Mouse (Mus musculus): Measurements from ENCODE around the gene Sbpl.
"Not testable (repeated sequence)": the region's sequence is repeated elsewhere in the genome, so short reads cannot be mapped to it uniquely, and the experiment has no call there.

The Sbpl gene

GRCm38 (mm10) chr17:23961573-23962122, 6.6 kb upstream of the Sbpl start:
- no peak for DNase-seq (ENCODE audit: low read depth, low spot score)

GRCm38 (mm10) chr17:23960084-23960738, 5.1 kb upstream of the Sbpl start:
- peak; percentile 63 for DNase-seq (ENCODE audit: low read depth, low spot score)

- DNase-seq (ENCODE audit: low read depth, low spot score) = not testable (repeated sequence)
Measured at GRCm38 (mm10) chr17:23950828-23951227, 4.2 kb downstream of the Sbpl start.

- no peak for DNase-seq (ENCODE audit: low read depth, low spot score)
Measured at GRCm38 (mm10) chr17:23949068-23949467, 6.0 kb downstream of the Sbpl start.

- DNase-seq (ENCODE audit: low read depth, low spot score) = not testable (repeated sequence)
Measured at GRCm38 (mm10) chr17:23947486-23947885, 7.6 kb downstream of the Sbpl start.

GRCm38 (mm10) chr17:23941372-23941771, 13.7 kb downstream of the Sbpl start, which contains the start of gene Sbp:
Gene Sbp, plus strand, starts transcription at chr17:23941672.
- no peak for DNase-seq (ENCODE audit: low read depth, low spot score)

GRCm38 (mm10) chr17:23931157-23931556, 23.9 kb downstream of the Sbpl start:
- no peak for DNase-seq (ENCODE audit: low read depth, low spot score)

GRCm38 (mm10) chr17:23925090-23925493, 30.0 kb downstream of the Sbpl start:
- DNase-seq (ENCODE audit: low read depth, low spot score) = peak; percentile 14

GRCm38 (mm10) chr17:23924531-23925007, 30.5 kb downstream of the Sbpl start:
- DNase-seq (ENCODE audit: low read depth, low spot score) = peak; percentile 85

GRCm38 (mm10) chr17:23917158-23917557, 37.9 kb downstream of the Sbpl start, which contains the start of gene Dcpp3:
Gene Dcpp3, plus strand, starts transcription at chr17:23917458.
- DNase-seq (ENCODE audit: low read depth, low spot score) = not testable (repeated sequence)

Data from WW6 (cell line).